Mouse (Mus musculus) liver, postnatal 0 days (tissue): ENCODE results near the gene 4833439L19Rik.

Source experiments
- CTCF ChIP-seq: sonication (generic); IDR thresholded peaks from 2 replicates; pipeline ENCODE4 v1.5.1; 2016; ENCODE audit warnings: antibody characterized with exemption, low read depth
- EP300 ChIP-seq: IDR thresholded peaks from 2 replicates; pipeline ENCODE4 v1.6.1; 2016; ENCODE audit warnings: antibody characterized with exemption, low read depth, mild to moderate bottlenecking

- TF ChIP-seq CTCF (no peak), EP300 (no peak)
Measured at GRCm38 (mm10) chr13:54575489-54575888, 10.3 kb upstream of the 4833439L19Rik start.
